Mouse (Mus musculus): ENCODE measurements around the gene Nup107. TPM values are rescaled to one million over a fixed set of nuclear protein-coding genes. Genes with fewer than 3 reads are reported as not detected.
A peak's percentile ranks its signal among the peaks of the same experiment; 100 is the strongest.
"Not testable (repeated sequence)": the region's sequence is repeated elsewhere in the genome, so short reads cannot be mapped to it uniquely, and the experiment has no call there.

The Nup107 gene
- polyA plus RNA-seq, 1 experiment from 2014 or later = 45.1 TPM

GRCm38 (mm10) chr10:117752304-117752821, 40.1 kb downstream of the Nup107 start:
- Histone ChIP-seq H3K36me3 (peaks cover 73% of the 10 kb centered on the region), H3K4me2 (replicated peaks) (no peak overlapping the region), H3K4me3 (replicated peaks) (no peak overlapping the region), H3K27ac (no peak overlapping the region), H3K9me3 (no peaks in the 10 kb centered on the region), H3K4me1 (replicated peaks) (no peaks in the 10 kb centered on the region), H3K27me3 (no peaks in the 10 kb centered on the region), H3K9ac (replicated peaks) (no peak overlapping the region)
- no peak for ATAC-seq
- WGBS = 96% methylated on average over 7 of the region's 7 CpGs

DNA sequence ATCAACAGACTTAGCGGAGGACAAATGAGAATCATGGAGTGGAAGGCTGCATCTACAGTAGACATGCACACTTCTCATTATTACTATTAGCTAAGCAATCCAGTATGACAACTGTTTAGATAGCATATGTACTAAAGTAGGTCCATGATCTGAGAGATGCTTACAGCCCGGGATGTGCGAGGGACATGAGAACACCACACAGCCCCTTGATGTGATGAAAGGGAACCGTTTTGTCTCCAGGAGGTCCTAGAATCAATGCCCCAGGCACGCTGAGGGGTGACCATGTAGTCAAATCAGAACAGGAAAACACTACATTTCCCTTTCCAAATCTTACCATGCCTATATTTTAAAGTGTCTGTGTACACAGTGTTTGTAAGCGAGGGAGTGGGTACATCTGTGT, 40.8 kb downstream of the Nup107 start:
- Histone ChIP-seq H3K4me1 (replicated peaks) (no peaks in the 10 kb centered on the region), H3K9ac (replicated peaks) (no peak overlapping the region), H3K27ac (no peak overlapping the region), H3K4me2 (replicated peaks) (no peak overlapping the region), H3K4me3 (replicated peaks) (no peak overlapping the region), H3K27me3 (no peaks in the 10 kb centered on the region), H3K9me3 (no peaks in the 10 kb centered on the region), H3K36me3 (peaks cover 67% of the 10 kb centered on the region)
- no peak for ATAC-seq
- 98% methylated on average over 6 of the region's 6 CpGs for WGBS

- 96% methylated on average over 14 of the region's 14 CpGs for WGBS
- no peaks in the 10 kb centered on the region for H3K27me3 ChIP-seq
- no peaks in the 10 kb centered on the region for H3K4me1 ChIP-seq (replicated peaks)
- peaks cover 62% of the 10 kb centered on the region for H3K36me3 ChIP-seq
- no peak overlapping the region for H3K4me3 ChIP-seq (replicated peaks)
- no peak overlapping the region for H3K4me2 ChIP-seq (replicated peaks)
- no peak overlapping the region for H3K27ac ChIP-seq
- no peaks in the 10 kb centered on the region for H3K9me3 ChIP-seq
- no peak overlapping the region for H3K9ac ChIP-seq (replicated peaks)
- no peak for ATAC-seq
These were observed 41.3 kb downstream of the Nup107 start for GRCm38 (mm10) chr10:117751282-117751610.

DNA sequence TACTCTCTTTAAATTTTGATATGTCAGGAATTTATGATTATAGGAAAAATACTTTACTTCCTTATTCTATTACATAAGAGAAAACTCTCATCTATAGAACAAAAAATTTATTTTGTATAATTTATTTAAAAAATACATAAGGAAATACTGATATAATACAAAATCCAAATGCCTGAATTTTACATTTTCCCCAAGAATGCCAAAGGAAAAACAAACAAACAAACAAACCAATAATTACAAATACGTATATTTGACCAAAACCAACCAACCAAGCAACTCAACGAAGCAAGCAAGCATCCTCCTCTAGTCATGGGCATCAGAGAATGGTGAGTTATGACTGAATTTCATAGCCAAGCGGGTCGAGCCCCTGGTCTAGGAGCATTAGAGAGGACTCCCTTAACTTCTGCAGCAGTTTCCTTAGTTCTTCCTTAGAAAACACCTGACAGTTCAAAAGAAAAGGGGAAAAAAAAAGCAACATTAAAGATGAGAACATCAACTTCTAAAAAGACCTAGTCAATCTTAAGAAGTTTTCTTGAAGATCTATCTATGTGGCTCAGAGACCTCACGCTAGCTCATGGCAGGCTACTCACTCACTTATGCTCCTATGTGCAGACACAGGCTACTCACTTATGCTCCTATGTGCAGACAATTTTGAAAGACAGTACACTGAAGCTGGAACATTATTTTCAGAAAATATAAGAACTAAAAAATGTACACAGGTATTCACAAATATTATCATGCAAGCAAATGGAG, 41.8 kb downstream of the Nup107 start:
- no peak overlapping the region for H3K9ac ChIP-seq (replicated peaks)
- no peak overlapping the region for H3K27ac ChIP-seq
- no peak overlapping the region for H3K4me2 ChIP-seq (replicated peaks)
- H3K27me3 ChIP-seq = no peaks in the 10 kb centered on the region
- H3K9me3 ChIP-seq = no peaks in the 10 kb centered on the region
- ATAC-seq = no peak
- H3K36me3 ChIP-seq = peaks cover 56% of the 10 kb centered on the region
- WGBS = 96% methylated on average over 5 of the region's 5 CpGs
- H3K4me1 ChIP-seq (replicated peaks) = no peaks in the 10 kb centered on the region
- H3K4me3 ChIP-seq (replicated peaks) = no peak overlapping the region

DNA sequence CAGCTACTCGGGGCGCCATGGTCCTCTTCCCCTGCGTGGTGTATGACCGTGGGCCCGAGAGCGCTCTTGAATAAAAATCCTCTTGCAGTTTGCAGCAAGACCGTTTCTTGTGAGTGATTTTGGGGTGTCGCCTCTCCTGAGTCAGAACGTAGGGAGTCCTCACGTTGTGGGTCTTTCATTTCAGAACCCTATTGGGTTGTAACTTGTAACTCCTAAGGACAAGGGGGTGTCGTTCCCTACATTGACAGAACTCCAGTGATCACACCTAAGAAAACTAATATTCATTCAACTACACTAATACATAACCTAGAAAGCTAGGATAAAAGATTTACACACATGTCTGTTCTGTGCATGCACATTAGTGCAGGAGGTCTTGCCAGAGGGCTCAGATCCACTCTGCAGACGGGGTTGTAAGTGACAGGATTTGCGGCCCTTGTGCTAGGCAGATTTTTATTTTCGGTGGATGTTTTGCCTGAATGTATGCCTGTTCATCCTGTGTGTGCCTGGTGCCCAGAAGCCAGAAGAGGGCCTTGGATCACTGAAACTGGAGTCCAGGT, 42.6 kb downstream of the Nup107 start:
- 92% methylated on average over 14 of the region's 14 CpGs for WGBS
- Histone ChIP-seq H3K36me3 (peaks cover 48% of the 10 kb centered on the region), H3K27me3 (no peaks in the 10 kb centered on the region), H3K4me1 (replicated peaks) (peaks cover 5% of the 10 kb centered on the region), H3K27ac (no peak overlapping the region), H3K4me2 (replicated peaks) (no peak overlapping the region), H3K9me3 (no peaks in the 10 kb centered on the region), H3K9ac (replicated peaks) (no peak overlapping the region), H3K4me3 (replicated peaks) (no peak overlapping the region)
- no peak for ATAC-seq

DNA sequence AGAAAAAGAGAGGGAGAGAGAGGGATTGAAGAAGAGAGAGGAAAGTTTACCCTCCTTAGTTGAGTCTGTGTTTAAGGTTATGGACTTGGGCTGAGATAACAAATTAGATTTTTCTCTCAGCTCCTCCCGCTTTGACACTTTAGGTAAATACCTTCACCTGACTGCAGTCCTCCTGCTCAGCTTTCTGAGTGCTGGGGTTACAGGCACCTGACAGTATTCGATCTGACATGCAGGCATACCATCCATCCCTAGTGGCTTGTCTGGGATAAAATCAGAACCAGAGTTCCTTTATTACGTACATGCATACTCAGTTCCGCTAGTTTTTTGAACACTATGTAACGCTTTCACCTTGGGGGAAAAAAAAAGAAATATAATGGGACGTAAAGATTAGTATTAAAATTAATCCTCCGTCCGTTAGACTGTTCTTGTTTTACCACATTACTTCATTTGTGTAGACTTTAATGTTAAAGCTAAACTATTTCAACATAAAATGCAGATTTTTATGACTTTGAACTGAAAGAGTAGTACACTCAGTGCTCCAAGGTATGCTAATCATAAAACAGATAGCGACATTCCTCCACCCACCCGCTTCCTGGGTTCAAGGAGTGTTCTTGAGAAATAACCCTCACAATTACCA, 43.3 kb downstream of the Nup107 start:
- no peak for ATAC-seq
- Histone ChIP-seq H3K4me3 (replicated peaks) (no peak overlapping the region), H3K9ac (replicated peaks) (no peak overlapping the region), H3K27ac (no peak overlapping the region), H3K36me3 (peaks cover 42% of the 10 kb centered on the region), H3K9me3 (no peaks in the 10 kb centered on the region), H3K27me3 (no peaks in the 10 kb centered on the region), H3K4me1 (replicated peaks) (peaks cover 12% of the 10 kb centered on the region), H3K4me2 (replicated peaks) (no peak overlapping the region)
- 97% methylated on average over 10 of the region's 10 CpGs for WGBS

DNA sequence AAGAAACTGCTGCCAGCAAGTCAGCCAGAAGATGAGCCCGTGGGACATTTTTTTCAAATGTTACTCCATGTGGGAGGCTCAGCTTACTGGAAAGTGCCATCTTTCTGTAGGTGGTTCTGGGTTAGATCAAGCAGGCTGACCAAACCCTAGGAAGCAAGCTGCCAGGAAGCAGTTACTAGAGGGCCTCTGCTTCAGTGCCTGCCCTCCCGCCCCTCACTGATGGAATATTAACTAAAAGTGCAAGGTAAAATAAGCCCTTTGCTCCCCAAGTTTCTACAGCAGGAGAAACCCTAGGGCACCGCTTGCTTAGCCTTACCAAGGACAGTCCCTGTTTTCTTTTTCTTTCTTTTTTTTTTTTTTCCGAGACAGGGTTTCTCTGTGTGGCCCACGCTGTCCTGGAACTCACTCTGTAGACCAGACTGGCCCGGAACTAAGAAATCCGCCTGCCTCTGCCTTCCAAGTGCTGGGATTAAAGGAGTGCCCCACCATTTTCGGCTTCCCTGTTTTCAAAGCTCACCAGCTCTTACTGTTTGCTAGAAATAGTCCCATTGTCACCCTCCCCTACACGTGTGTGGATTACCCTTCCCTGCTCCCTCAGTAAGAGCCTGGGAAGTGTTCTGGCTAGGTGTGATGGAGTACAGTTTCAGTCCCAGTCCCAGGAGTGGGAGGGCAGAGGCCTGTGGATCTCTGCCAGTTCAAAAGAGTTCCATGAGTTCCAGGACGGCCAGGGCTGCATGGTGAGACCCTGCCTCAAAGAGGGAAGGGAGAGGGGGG, 44.0 kb downstream of the Nup107 start:
- Histone ChIP-seq H3K9me3 (no peaks in the 10 kb centered on the region), H3K27me3 (no peaks in the 10 kb centered on the region), H3K4me1 (replicated peaks) (peaks cover 19% of the 10 kb centered on the region), H3K4me2 (replicated peaks) (no peak overlapping the region), H3K4me3 (replicated peaks) (no peak overlapping the region), H3K36me3 (peaks cover 42% of the 10 kb centered on the region), H3K9ac (replicated peaks) (no peak overlapping the region), H3K27ac (no peak overlapping the region)
- WGBS = 91% methylated on average over 10 of the region's 10 CpGs
- no peak for ATAC-seq

- H3K9ac ChIP-seq (replicated peaks) = no peak overlapping the region
- WGBS = 96% methylated on average over 7 of the region's 7 CpGs
- H3K4me2 ChIP-seq (replicated peaks) = no peak overlapping the region
- peaks cover 22% of the 10 kb centered on the region for H3K4me1 ChIP-seq (replicated peaks)
- no peaks in the 10 kb centered on the region for H3K9me3 ChIP-seq
- H3K27me3 ChIP-seq = no peaks in the 10 kb centered on the region
- peaks cover 37% of the 10 kb centered on the region for H3K36me3 ChIP-seq
- no peak for ATAC-seq
- no peak overlapping the region for H3K4me3 ChIP-seq (replicated peaks)
- H3K27ac ChIP-seq = no peak overlapping the region
These were observed 44.8 kb downstream of the Nup107 start for GRCm38 (mm10) chr10:117747711-117748110.

GRCm38 (mm10) chr10:117746297-117746883, 46.1 kb downstream of the Nup107 start, which contains the start of gene Slc35e3:
Slc35e3 (minus strand) TSS chr10:117746365.
- Histone ChIP-seq H3K9ac (replicated peaks) (peak within 1 kb of the TSS; percentile 82), H3K4me1 (replicated peaks) (peaks cover 22% of the 10 kb centered on the region), H3K27ac (0 out of 2 replicates have a peak within 1 kb of the TSS, but pooled peaks have one; percentile 31), H3K36me3 (peaks cover 27% of the 10 kb centered on the region), H3K4me3 (replicated peaks) (peak within 1 kb of the TSS; percentile 63), H3K9me3 (no peaks in the 10 kb centered on the region), H3K4me2 (replicated peaks) (peak within 1 kb of the TSS; percentile 69), H3K27me3 (no peaks in the 10 kb centered on the region)
- 13% methylated on average over 46 of the region's 46 CpGs for WGBS
- ATAC-seq = peak; percentile 98

- not testable (repeated sequence) for H3K9me3 ChIP-seq, H3K27ac ChIP-seq, H3K27me3 ChIP-seq, ATAC-seq
- Histone ChIP-seq H3K4me3 (replicated peaks) (peak overlapping the region; percentile 63), H3K4me1 (replicated peaks) (peaks cover 22% of the 10 kb centered on the region), H3K9ac (replicated peaks) (peak overlapping the region; percentile 82), H3K36me3 (peaks cover 27% of the 10 kb centered on the region), H3K4me2 (replicated peaks) (peak overlapping the region; percentile 69)
- under 1% methylated on average over 23 of the region's 46 CpGs for WGBS
These were observed 46.8 kb downstream of the Nup107 start for GRCm38 (mm10) chr10:117745570-117746296.

DNA sequence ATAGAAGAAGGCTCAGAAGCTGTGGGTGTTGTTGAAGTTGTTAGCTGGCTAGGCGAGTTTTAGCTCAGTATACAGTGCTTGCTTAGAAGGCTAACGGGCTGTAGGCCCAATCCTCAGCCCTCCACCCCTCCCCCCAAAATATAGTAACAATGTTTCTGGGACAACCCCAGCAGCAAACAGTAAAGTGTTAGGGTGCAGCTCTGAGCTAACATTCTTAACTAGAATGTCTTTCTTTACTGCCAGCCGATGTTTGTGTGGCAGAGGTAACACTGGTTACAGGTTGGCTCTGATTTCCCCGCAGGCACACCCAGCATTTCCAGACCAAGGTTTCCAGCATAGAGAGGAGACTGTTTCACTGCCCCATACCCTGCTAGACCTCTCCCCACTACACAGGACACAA, 48.6 kb downstream of the Nup107 start:
- H3K27ac ChIP-seq = no peak overlapping the region
- peak overlapping the region; percentile 69 for H3K4me2 ChIP-seq (replicated peaks)
- ATAC-seq = no peak
- H3K4me1 ChIP-seq (replicated peaks) = peaks cover 22% of the 10 kb centered on the region
- WGBS = 94% methylated on average over 4 of the region's 4 CpGs
- peak overlapping the region; percentile 63 for H3K4me3 ChIP-seq (replicated peaks)
- no peaks in the 10 kb centered on the region for H3K27me3 ChIP-seq
- no peaks in the 10 kb centered on the region for H3K9me3 ChIP-seq
- H3K36me3 ChIP-seq = peaks cover 31% of the 10 kb centered on the region
- H3K9ac ChIP-seq (replicated peaks) = no peak overlapping the region

Measured in midbrain, embryonic 13.5 days (tissue).